Comparison of ENCODE assay signal across 20 mouse cellular contexts in the genomic region with DNA sequence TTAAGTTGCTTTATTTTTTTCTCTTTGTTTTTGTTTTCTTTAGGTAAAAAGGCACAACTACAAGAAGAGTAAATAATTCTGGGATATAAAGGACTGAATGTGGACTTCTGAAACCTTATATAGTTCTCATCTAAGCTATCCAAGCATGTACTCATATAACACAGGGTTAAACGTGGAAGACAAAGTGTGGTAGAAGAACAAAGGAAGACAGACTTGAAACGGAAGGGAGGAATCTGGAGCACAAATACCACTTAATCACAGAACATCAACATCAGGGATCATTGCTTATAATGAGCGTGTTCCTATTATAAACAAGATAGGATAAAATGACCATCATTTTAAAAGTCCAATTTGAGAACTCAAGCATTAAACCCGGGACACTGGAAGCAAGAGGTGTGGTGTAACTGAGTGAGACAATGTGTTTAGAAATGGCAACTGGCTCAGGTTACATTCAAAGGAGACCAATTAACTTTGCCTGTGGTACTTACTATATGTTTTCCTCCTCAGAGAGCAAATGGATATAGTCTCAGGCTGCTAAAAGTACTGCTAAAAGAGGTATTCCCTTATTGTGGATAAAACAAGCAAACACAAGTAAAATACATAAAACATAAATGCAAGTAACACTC.
DNase-seq lines count a peak whose midpoint lies in the region; ATAC-seq lines count a peak whose summit lies in the region.
"Had no signal": no experiment of that assay in that cellular context is flagged by ENCODE, and none has a peak within 500 bp of the region (broad histone marks: within the 10 kb centered on the region; RNA-seq: fewer than 3 reads in every experiment).

No protein-coding gene starts in this region.

- H3K36me3 ChIP-seq in kidney, embryonic 14.5 days (ENCODE audit: control insufficient read depth, insufficient read depth, low read length), result no peaks in the 10 kb centered on the region
- H3K36me3 ChIP-seq in kidney, embryonic 16.5 days (ENCODE audit: insufficient read depth, low read length), result no peaks in the 10 kb centered on the region
- no peaks in the 10 kb centered on the region for H3K36me3 ChIP-seq in embryonic facial prominence, embryonic 14.5 days (ENCODE audit: control insufficient read depth, insufficient read depth, low read length)
- H3K36me3 ChIP-seq: embryonic facial prominence, embryonic 13.5 days; forebrain, embryonic 15.5 days had no signal

- no peaks in the 10 kb centered on the region for H3K4me1 ChIP-seq in kidney, embryonic 14.5 days (ENCODE audit: control insufficient read depth, insufficient read depth, low read length)
- H3K4me1 ChIP-seq in kidney, embryonic 16.5 days (ENCODE audit: insufficient read depth, low read length), result 0 out of 2 replicates have a peak, but pooled peaks cover 5% of the 10 kb centered on the region
- H3K4me1 ChIP-seq in embryonic facial prominence, embryonic 14.5 days (ENCODE audit: control insufficient read depth, insufficient read depth, low read length), result 0 out of 2 replicates have a peak, but pooled peaks cover 2% of the 10 kb centered on the region
- H3K4me1 ChIP-seq: embryonic facial prominence, embryonic 13.5 days; forebrain, embryonic 15.5 days had no signal

- H3K4me3 ChIP-seq in kidney, embryonic 14.5 days (ENCODE audit: low read length), result no peak overlapping the region
- H3K4me3 ChIP-seq in kidney, embryonic 16.5 days (ENCODE audit: low read length), result no peak overlapping the region
- H3K4me3 ChIP-seq in embryonic facial prominence, embryonic 14.5 days (ENCODE audit: low read depth, low read length), result no peak overlapping the region
- H3K4me3 ChIP-seq: embryonic facial prominence, embryonic 13.5 days; forebrain, embryonic 13.5 days; forebrain, embryonic 15.5 days had no signal

- H3K9me3 ChIP-seq in kidney, embryonic 14.5 days (ENCODE audit: control insufficient read depth, low read length), result no peaks in the 10 kb centered on the region
- H3K9me3 ChIP-seq in kidney, embryonic 16.5 days (ENCODE audit: low read length), result no peaks in the 10 kb centered on the region
- no peaks in the 10 kb centered on the region for H3K9me3 ChIP-seq in embryonic facial prominence, embryonic 14.5 days (ENCODE audit: control insufficient read depth, low read length)
- H3K9me3 ChIP-seq: embryonic facial prominence, embryonic 13.5 days; forebrain, embryonic 13.5 days; forebrain, embryonic 15.5 days had no signal

- no peak for DNase-seq in kidney, adult 9 months
- DNase-seq in kidney, postnatal 36 days, result no peak
- DNase-seq in embryonic facial prominence, embryonic 14.5 days (ENCODE audit: low spot score), result peak; percentile 16
- DNase-seq: adrenal gland, adult 2 months; adrenal gland, postnatal 10 days; adrenal gland, postnatal 25 days; cerebellum, adult 11 months; cerebellum, adult 18-20 months; cerebellum, adult 8-10 months; cerebellum, adult 9-11 months; cerebellum, postnatal 14 days; cerebellum, postnatal 36 days; embryo, embryonic 11 days; forebrain, postnatal 0 days had no signal

- H3K27ac ChIP-seq in kidney, embryonic 14.5 days (ENCODE audit: low read depth, low read length), result no peak overlapping the region
- H3K27ac ChIP-seq in kidney, embryonic 16.5 days (ENCODE audit: low read length), result no peak overlapping the region
- no peak overlapping the region for H3K27ac ChIP-seq in embryonic facial prominence, embryonic 14.5 days (replicated peaks; ENCODE audit: low read depth, low read length)
- H3K27ac ChIP-seq: embryonic facial prominence, embryonic 13.5 days; forebrain, embryonic 13.5 days; forebrain, embryonic 15.5 days had no signal

- no peak overlapping the region for H3K4me2 ChIP-seq in kidney, embryonic 14.5 days (replicated peaks; ENCODE audit: low read depth, low read length)
- no peak overlapping the region for H3K4me2 ChIP-seq in kidney, embryonic 16.5 days (replicated peaks; ENCODE audit: low read depth, low read length)
- H3K4me2 ChIP-seq in embryonic facial prominence, embryonic 14.5 days (ENCODE audit: low read depth, low read length), result no peak overlapping the region
- H3K4me2 ChIP-seq: embryonic facial prominence, embryonic 13.5 days; forebrain, embryonic 13.5 days; forebrain, embryonic 15.5 days had no signal

- H3K9ac ChIP-seq in kidney, embryonic 14.5 days (ENCODE audit: low read depth, low read length), result no peak overlapping the region
- no peak overlapping the region for H3K9ac ChIP-seq in kidney, embryonic 16.5 days (replicated peaks; ENCODE audit: low read length)
- no peak overlapping the region for H3K9ac ChIP-seq in embryonic facial prominence, embryonic 14.5 days (ENCODE audit: low read depth, low read length)
- H3K9ac ChIP-seq: embryonic facial prominence, embryonic 13.5 days; forebrain, embryonic 13.5 days; forebrain, embryonic 15.5 days; forebrain, postnatal 0 days had no signal

- 31% methylated on average over 4 of the region's 4 CpGs for whole genome bisulfite sequencing in kidney, embryonic 14.5 days
- 27% methylated on average over 4 of the region's 4 CpGs for WGBS in kidney, embryonic 16.5 days
- WGBS in embryonic facial prominence, embryonic 14.5 days, result 40% methylated on average over 4 of the region's 4 CpGs

- peak; percentile 73; the same call in 1 of the 2 replicates for ATAC-seq in kidney, embryonic 14.5 days (ENCODE audit: low FRiP score, low TSS enrichment)
- ATAC-seq in kidney, embryonic 16.5 days (ENCODE audit: low FRiP score, low TSS enrichment), result peak; percentile 71; the same call in 1 of the 2 replicates
- ATAC-seq in embryonic facial prominence, embryonic 14.5 days (ENCODE audit: low read depth), result no peak
- no peak for ATAC-seq in monocyte, adult 5-6 weeks (replicated peaks; ENCODE audit: insufficient number of reproducible peaks, low FRiP score, low TSS enrichment, poor library complexity, severe bottlenecking)
- ATAC-seq: forebrain, embryonic 13.5 days; forebrain, embryonic 15.5 days; forebrain, postnatal 0 days had no signal

- H3K27me3 ChIP-seq in kidney, embryonic 14.5 days (ENCODE audit: control insufficient read depth, insufficient read depth, low read length), result no peaks in the 10 kb centered on the region
- no peaks in the 10 kb centered on the region for H3K27me3 ChIP-seq in kidney, embryonic 16.5 days (ENCODE audit: insufficient read depth, low read length)
- no peaks in the 10 kb centered on the region for H3K27me3 ChIP-seq in embryonic facial prominence, embryonic 14.5 days (replicated peaks; ENCODE audit: control insufficient read depth, insufficient read depth, low read length)
- H3K27me3 ChIP-seq: embryonic facial prominence, embryonic 13.5 days; forebrain, embryonic 13.5 days; forebrain, embryonic 15.5 days had no signal

Comparison
In these comparisons a context has a peak if more than half of its experiments do, and no peak if none do; other contexts are left out.
1. ATAC-seq: peak in kidney, embryonic 14.5 days (single experiment) and kidney, embryonic 16.5 days (single experiment); none in embryonic facial prominence, embryonic 14.5 days (single experiment) and monocyte, adult 5-6 weeks (single experiment).